Mouse (Mus musculus) heart, adult 2 months (tissue): Measurements from ENCODE around the gene Sprtn. TPM values are rescaled to one million over a fixed set of nuclear protein-coding genes. Genes with fewer than 3 reads are reported as not detected.
A peak's percentile ranks its signal among the peaks of the same experiment; 100 is the strongest.

Experiments
- DNase-seq, 2 experiments: peaks; one replicate each; pipeline ENCODE4 v3.0.0; 2021
- H3K27ac ChIP-seq: fragments of 200-600 bp; 2 replicates; pipeline ENCODE4 v1.8.1; 2022
- H3K27me3 ChIP-seq: fragments of 200-500 bp; 2 replicates; pipeline ENCODE4 v1.6.1; 2012; ENCODE audit warnings: mild to moderate bottlenecking, low read length, inconsistent platforms, mixed read lengths; ENCODE audit not compliant: control insufficient read depth, insufficient read depth
- H3K36me3 ChIP-seq: fragments of 200-500 bp; 2 replicates; pipeline ENCODE4 v1.6.1; 2012; ENCODE audit warnings: low read length, inconsistent platforms; ENCODE audit not compliant: control insufficient read depth, insufficient read depth
- H3K4me1 ChIP-seq: fragments of 200-500 bp; 2 replicates; pipeline ENCODE4 v1.6.1; 2011; ENCODE audit warnings: low read length; ENCODE audit not compliant: control insufficient read depth, insufficient read depth
- H3K4me3 ChIP-seq: fragments of 200-600 bp; 2 replicates; pipeline ENCODE4 v1.8.1; 2022
- H3K79me2 ChIP-seq: fragments of 200-500 bp; replicated peaks from 2 replicates; pipeline ENCODE4 v1.6.1; 2012; ENCODE audit warnings: mild to moderate bottlenecking, inconsistent platforms, low read length, moderate library complexity, mixed read lengths; ENCODE audit not compliant: control insufficient read depth, insufficient read depth
- H3K9ac ChIP-seq: fragments of 200-500 bp; 2 replicates; pipeline ENCODE4 v1.6.1; 2012; ENCODE audit warnings: low read depth, mild to moderate bottlenecking, control low read depth, inconsistent platforms, low read length, mixed read lengths
- CTCF ChIP-seq: fragments of 200-600 bp; IDR thresholded peaks from 2 replicates; pipeline ENCODE4 v1.8.1; 2022; ENCODE audit warnings: antibody characterized with exemption, mild to moderate bottlenecking, moderate library complexity
- EP300 ChIP-seq: fragments of 200-500 bp; IDR thresholded peaks from 2 replicates; pipeline ENCODE4 v1.6.1; 2011; ENCODE audit warnings: low read depth, low read length, control low read depth; ENCODE audit not compliant: insufficient read depth
- POLR2A ChIP-seq: fragments of 200-500 bp; IDR thresholded peaks from 2 replicates; pipeline ENCODE4 v1.6.1; 2011; ENCODE audit warnings: mild to moderate bottlenecking, low read depth, low read length, control low read depth; ENCODE audit not compliant: insufficient read depth
- WGBS: fragments of 180-500 bp; shearing (Covaris S2); methylation state at CpG from one replicate; pipeline ENCODE4 v1.1.7; 2018; 5-methylcytosine and 5-hydroxymethylcytosine counted together
- intact Hi-C: fragments of 180-260 bp; cut with DNase I; formaldehyde crosslinking; loops from one replicate; pipeline ENCODE4 v1.15.1; 2025
- long read RNA-seq: library from polyadenylated mRNA; stranded (forward); transcript quantifications from one replicate; pipeline ENCODE4 v2.0.0, GENCODE M21; 2021
- polyA plus RNA-seq: library from polyadenylated mRNA; depleted of rRNA; stranded (reverse); fragments of >200 nt; gene quantifications from 2 replicates; pipeline ENCODE4 v1.2.3, GENCODE M21; 2012; rRNA removed
- total RNA-seq, 2 experiments: library from RNA; stranded (reverse); gene quantifications; 2 replicates each; pipeline ENCODE4 v1.2.3; 2021

Sprtn gene
- total RNA-seq (10 to 100 TPM; 10.3 TPM), polyA plus RNA-seq (8.3 and 13.7 TPM in 2 replicates)
- long read RNA-seq, full-length matches to known transcripts: 4 of 7 reads
- long read RNA-seq, partial matches to known transcripts: 3 of 7 reads
- long read RNA-seq, other reads (novel, unspliced or antisense): 0 of 7 reads

GRCm38 (mm10) chr8:124897386-124898250, at the start of gene Sprtn, which contains the start of gene Exoc8:
Sprtn (plus strand) TSS chr8:124897886.
Exoc8 (minus strand) TSS chr8:124897705.
- Histone ChIP-seq H3K9ac (peak within 1 kb of the TSS; percentile 95), H3K27ac (peak within 1 kb of the TSS; percentile 95), H3K4me3 (peak within 1 kb of the TSS; percentile 83), H3K79me2 (peaks cover 1% of the 10 kb centered on the region), H3K36me3 (peaks cover 17% of the 10 kb centered on the region), H3K4me1 (peaks cover 15% of the 10 kb centered on the region), H3K27me3 (no peaks in the 10 kb centered on the region)
- TF ChIP-seq CTCF (no peak), EP300 (no peak), POLR2A (peak; percentile 88)
- intact Hi-C loops: loop anchor here (2.0 to 5.0 kb wide), 3 partner anchors 49 to 137 kb away; partner anchors contain the start of gene Tsnax
- DNase-seq: peak; percentile 98 to 99
- under 1% methylated on average over 113 of the region's 114 CpGs for WGBS

DNA sequence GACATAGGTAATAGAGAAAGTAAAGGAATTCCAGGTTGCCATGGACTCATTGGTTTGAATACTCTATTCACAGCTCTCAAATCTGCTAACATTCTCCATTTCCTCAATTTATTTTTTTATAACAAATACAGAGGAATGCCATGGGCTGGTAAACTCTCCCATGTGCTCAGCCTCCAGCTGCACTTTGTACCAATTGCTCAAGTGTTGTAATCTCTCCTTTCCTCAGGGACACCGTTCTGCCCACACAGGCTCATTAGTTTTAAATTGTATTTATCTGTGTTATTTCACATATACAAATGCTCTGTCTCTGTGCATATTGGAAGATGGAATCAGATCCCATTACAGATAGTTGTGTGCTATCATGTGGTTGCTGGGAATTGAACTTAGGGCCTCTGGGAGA, 44.2 kb upstream of the Sprtn start:
- H3K9ac ChIP-seq: no peak overlapping the region
- intact Hi-C loops: no loop called here
- H3K79me2 ChIP-seq: no peaks in the 10 kb centered on the region; the same call in 1 of the 2 replicates
- H3K4me3 ChIP-seq: no peak overlapping the region
- no peaks in the 10 kb centered on the region for H3K27me3 ChIP-seq
- H3K27ac ChIP-seq: no peak overlapping the region
- DNase-seq: no peak
- TF ChIP-seq EP300 (no peak), POLR2A (no peak), CTCF (no peak)
- H3K36me3 ChIP-seq: peaks cover 4% of the 10 kb centered on the region
- 94% methylated on average over 1 of the region's 1 CpGs for WGBS
- peaks cover 2% of the 10 kb centered on the region; the same call in 1 of the 2 replicates for H3K4me1 ChIP-seq

DNA sequence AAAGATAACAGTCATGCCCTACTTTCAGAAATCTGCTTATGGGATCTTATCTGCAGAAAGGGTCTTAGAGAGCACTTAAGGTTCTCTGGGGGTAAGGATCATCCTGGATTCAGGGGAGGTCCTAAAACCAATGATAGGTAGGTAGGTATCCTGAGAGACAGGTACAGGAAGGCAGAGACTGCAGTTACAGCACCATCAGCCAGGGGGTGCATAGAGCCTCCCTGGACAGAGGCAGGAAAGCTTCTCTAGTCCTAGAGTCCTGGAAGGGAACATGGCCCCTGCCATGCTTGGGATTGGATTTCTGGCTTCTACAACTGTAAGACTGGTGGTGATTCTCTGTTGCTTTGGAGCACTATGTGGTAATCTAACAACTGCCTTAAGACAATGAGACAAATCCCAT, 38.2 kb upstream of the Sprtn start:
- Histone ChIP-seq H3K27ac (peak overlapping the region; percentile 95), H3K79me2 (no peaks in the 10 kb centered on the region; the same call in 1 of the 2 replicates), H3K36me3 (peaks cover 10% of the 10 kb centered on the region), H3K9ac (no peak overlapping the region), H3K4me3 (no peak overlapping the region), H3K27me3 (no peaks in the 10 kb centered on the region), H3K4me1 (peaks cover 5% of the 10 kb centered on the region; the same call in 1 of the 2 replicates)
- no peak for DNase-seq
- TF ChIP-seq POLR2A (no peak), CTCF (peak; percentile 69), EP300 (0 out of 2 replicates have a peak, but pooled peaks have one; percentile 24)
- intact Hi-C loops: no loop called here

DNA sequence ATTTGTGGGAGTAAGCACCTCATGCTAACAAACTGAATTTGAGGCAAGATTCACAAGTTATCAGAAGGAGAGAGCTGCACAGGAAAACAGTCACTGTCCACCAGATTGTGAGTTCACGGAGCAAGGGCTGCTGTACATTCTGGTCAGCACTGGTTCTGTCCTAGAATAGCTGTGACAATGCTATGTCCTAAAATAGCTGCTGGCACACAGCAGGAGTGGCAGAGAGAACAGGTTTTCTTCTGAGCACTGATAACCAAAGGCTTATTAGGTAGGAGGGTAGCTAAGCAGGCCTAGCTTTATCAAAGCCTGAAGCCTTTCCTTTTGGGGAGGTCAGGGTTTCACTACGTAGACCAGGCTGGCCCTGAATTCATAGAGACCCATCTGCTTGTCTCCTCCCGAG, 37.5 kb upstream of the Sprtn start:
- 68% methylated on average over 3 of the region's 3 CpGs for WGBS
- Histone ChIP-seq H3K79me2 (no peaks in the 10 kb centered on the region; the same call in 1 of the 2 replicates), H3K9ac (no peak overlapping the region), H3K36me3 (peaks cover 10% of the 10 kb centered on the region), H3K4me3 (no peak overlapping the region), H3K27me3 (no peaks in the 10 kb centered on the region), H3K27ac (peak overlapping the region; percentile 95), H3K4me1 (peaks cover 6% of the 10 kb centered on the region; the same call in 1 of the 2 replicates)
- TF ChIP-seq EP300 (0 out of 2 replicates have a peak, but pooled peaks have one; percentile 49), POLR2A (peak; percentile 58), CTCF (no peak)
- DNase-seq: peak in 1 of 2 experiments; percentile 53
- intact Hi-C loops: no loop called here

DNA sequence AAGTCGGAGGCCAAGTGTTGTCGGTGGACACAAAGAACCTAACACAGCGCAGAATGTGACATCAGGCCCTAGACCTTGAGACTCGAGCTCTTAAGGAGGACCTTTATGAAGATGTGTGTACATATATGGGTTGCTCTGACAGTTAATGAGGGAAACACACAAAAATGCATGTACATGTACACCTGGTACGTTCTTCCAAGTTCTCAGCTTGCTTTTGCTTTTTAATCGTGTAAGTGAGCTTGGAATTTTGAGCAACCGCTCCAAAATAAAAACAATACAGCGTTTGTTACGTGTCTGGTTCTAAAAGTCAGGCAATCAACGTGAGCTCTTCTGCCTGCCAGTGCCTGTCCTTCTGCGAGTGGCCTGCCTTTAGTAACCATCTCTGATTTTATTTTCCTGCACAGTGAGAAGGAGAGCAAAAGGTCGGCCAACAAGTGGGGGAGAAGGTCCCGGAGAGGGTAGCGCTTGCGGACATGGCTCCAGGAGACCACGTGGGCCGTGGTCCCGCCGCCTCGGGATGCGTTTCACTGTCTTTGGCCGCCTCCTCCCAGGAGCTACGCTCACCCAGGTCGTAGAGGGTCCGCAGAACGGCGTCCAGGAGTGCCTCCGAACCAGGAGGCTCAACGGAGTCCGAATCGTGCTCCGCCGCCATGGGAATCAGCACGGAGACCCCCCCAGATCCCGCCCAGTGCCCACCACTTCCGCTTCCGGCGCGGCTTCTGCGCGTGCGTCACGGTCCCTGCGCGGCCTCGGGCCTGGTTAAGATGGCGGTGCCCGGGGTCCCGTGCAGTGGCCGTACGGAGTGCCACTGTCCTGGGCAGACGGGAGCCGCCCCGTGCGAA, 35.1 kb upstream of the Sprtn start, which contains the start of the genes Gnpat and 2810004N23Rik:
TSS of gene Gnpat (plus strand) at position 713 of the 842 bp plus-strand sequence.
TSS of gene 2810004N23Rik (minus strand) at position 800 of the 842 bp plus-strand sequence.
- H3K27me3 ChIP-seq: no peaks in the 10 kb centered on the region
- TF ChIP-seq CTCF (no peak), EP300 (no peak), POLR2A (peak; percentile 85)
- intact Hi-C loops: no loop called here
- H3K9ac ChIP-seq: peak within 1 kb of the TSS; percentile 95
- peaks cover 13% of the 10 kb centered on the region for H3K4me1 ChIP-seq
- WGBS: 2% methylated on average over 55 of the region's 55 CpGs
- DNase-seq: peak; percentile 95 to 98
- peak within 1 kb of the TSS; percentile 95 for H3K27ac ChIP-seq
- no peaks in the 10 kb centered on the region; the same call in 1 of the 2 replicates for H3K79me2 ChIP-seq
- H3K36me3 ChIP-seq: peaks cover 10% of the 10 kb centered on the region
- H3K4me3 ChIP-seq: peak within 1 kb of the TSS; percentile 97
